Mouse (Mus musculus) heart, adult 11 months (tissue): Measurements from ENCODE around the gene Gm10065.
"Not testable (repeated sequence)": the region's sequence is repeated elsewhere in the genome, so short reads cannot be mapped to it uniquely, and the experiment has no call there.

Source experiments
- DNase-seq: peaks from one replicate; pipeline ENCODE4 v3.0.0; 2022

The Gm10065 gene

DNA sequence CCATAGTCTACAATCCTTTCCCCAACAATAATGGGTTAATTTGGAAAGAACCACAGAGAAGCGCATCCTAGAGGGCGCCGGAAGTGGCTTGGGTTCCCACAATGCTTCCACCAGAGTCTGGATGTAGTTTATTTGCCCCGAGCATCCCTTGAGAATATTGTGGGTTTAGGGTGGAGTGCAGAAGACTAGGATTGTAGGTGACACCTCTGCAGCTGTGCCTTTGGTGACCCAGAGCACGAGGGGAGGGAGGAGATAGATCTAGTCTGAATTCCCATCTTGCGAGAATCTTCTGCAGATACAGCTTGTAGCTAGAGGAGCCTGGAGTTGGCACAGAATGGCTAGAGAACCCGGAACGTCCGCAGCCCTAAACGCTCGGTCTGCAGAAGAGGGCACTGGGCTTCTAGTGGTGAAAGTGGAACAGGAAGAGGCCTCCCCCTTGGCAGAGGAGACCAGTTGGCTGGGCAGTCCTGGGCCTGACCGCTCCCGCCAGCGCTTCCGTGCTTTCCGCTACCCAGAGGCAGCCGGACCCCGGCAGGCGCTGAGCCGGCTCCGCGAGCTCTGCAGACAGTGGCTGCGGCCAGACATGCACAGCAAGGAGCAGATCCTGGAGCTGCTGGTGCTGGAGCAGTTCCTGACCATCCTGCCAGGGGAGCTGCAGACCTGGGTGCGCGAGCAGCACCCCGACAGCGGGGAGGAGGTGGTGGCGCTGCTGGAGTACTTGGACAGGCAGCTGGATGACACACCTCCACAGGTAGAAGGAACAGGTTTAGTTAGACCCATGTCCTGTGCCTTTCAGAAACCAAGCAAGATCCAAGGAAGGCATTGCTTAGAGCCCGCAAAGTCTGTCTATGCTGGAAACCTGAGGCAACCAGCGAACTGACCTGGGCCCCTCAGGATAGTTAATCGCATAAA is at the start of gene Gm10065, which contains the start of gene Zkscan4:
Gm10065 (minus strand) TSS at position 683 of the 912 bp plus-strand sequence.
Zkscan4 (plus strand) TSS at position 149 of the 912 bp plus-strand sequence.
- DNase-seq, result peak; percentile 96

DNA sequence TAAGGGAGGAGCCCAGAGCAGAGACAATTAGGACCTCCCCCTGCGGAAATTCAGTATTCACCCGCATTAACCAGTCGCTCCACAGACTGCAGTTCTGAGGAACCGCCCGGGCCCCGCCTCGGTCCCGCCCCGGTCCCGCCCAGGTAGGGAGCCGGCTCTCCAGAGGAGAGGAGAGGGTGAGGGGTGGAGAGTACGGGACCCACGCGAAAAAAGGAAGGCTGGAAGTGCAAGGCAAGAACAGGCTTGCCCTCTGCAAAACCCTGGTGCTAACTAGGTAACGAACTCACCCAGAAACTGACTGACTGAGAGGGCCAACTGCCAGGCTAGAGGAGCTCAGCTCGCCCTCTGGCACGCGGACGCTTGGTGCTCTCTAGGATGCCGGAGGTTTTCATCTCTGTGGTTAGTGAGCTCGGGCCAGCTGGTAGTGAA is 27.0 kb upstream of the Gm10065 start:
- DNase-seq, result peak; percentile 99

DNA sequence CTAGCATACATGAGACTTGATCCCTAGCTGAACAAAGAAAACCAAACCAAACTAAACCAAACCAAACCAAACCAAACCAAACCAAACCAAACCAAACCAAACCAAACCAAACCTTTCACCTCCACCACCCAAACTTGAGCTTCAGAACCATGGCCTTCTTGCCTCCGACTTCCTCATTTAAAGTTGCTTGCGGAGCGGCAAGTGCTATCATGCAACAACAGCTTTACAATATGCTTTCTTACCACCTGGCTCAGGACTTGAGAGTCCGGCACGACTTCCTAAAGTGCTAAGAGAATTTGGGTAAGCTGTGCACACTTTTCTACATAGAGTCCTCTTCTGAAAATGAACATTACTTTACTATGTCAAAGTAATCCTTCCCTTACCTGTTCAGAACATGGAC is 23.1 kb upstream of the Gm10065 start:
- DNase-seq, result no peak

DNA sequence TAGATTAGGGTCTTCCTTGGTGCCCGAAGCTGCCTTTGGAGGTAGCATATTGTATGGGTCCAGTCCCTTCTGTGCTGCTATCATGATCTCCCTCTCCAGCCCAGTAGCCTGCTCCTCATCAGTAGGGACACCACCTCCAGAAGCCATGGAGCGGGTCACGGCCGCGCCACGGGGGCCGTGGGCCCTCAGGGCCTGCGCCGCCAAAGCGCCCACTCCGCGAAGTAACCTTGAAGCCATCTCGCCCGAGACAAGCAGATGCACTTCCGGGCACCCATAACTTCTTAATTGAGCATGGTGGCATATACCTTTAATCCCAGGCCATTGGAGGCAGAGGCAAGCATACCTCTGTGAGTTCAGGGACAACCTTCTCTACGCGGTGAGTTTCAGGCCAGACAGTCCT is 21.9 kb upstream of the Gm10065 start, which contains the start of gene Gm11273:
Gm11273 (minus strand) TSS at position 237 of the 400 bp plus-strand sequence.
- DNase-seq, result not testable (repeated sequence)

DNA sequence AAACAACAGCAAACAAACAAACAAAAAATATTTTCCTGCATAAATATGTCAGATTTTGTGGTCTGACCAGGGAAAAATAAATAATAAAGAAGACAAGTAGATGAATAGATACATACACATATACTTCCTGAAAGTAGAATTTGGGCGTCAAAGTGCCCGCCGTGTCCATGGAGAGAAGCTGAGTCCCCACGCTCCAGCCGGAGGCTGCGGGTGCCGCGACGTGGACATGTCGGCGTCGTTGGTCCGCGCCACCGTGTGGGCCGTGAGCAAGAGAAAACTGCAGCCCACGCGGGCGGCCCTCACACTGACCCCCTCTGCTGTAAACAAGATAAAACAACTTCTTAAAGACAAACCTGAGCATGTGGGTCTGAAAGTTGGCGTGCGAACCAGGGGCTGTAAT is 15.8 kb upstream of the Gm10065 start, which contains the start of gene AK157302:
AK157302 (plus strand) TSS at position 144 of the 400 bp plus-strand sequence.
- DNase-seq, result peak; percentile 89

DNA sequence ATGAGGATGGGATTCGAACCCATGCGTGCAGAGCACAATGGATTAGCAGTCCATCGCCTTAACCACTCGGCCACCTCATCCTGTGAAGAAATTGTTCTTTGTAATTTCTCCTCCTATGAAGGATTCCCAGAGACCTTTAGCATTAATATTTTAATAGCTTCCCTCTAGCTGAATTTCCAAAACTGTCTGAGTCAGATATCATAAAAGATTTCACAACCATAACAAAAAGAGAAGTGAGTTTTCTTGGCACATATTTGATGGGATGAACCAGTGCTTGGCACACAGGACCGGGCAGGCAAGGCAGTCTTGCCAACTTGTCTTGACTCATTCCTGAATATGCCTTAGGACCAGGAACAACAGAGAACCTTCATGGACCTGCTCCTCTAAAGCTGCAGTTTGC is 13.6 kb upstream of the Gm10065 start:
- DNase-seq, result no peak

DNA sequence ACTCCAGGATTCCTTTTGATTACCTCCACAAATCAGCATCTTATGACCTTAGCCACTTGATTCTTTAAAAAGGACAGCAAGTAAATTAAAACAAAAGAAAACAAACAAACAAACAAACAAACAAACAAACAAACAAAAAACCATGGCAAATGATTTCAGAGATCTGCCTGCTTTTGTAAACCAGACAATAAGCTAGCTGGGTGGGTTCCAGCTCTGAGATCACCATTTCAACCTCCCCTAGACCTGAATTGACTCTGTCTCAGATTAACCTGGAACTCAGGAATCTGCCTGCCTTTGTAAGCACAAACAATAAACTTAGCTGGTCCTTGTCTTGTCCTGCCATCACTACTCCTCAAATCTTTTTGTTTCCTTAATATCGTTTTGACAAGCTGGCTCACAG is 7.6 kb upstream of the Gm10065 start:
- no peak for DNase-seq

- DNase-seq, result peak; percentile 82
These were observed 6.8 kb downstream of the Gm10065 start for GRCm38 (mm10) chr13:21472427-21472826.

DNA sequence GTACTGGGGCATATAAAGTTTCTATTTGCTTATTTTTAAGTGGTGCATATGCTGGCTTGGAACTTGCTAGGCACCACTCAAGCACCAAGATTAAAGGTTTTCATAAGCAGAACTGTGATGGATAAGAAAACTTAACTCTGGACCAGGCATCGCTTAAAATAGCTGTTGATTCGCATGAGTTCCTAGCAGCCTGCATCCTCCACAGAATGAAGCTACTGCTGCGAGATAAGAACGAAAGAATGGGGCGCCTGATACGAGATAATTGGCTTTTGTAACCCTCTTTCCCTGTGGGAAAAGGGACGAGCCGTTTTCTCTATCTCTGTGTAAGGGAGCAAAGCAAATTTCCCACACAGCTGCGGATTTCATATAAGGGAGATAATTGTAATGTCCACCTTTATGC is 10.1 kb downstream of the Gm10065 start:
- DNase-seq, result peak; percentile 52

- DNase-seq, result peak; percentile 99
These were observed 10.9 kb downstream of the Gm10065 start, which contains the start of gene Nkapl for GRCm38 (mm10) chr13:21468061-21469019. TSS of gene Nkapl (minus strand) at chr13:21468509.

DNA sequence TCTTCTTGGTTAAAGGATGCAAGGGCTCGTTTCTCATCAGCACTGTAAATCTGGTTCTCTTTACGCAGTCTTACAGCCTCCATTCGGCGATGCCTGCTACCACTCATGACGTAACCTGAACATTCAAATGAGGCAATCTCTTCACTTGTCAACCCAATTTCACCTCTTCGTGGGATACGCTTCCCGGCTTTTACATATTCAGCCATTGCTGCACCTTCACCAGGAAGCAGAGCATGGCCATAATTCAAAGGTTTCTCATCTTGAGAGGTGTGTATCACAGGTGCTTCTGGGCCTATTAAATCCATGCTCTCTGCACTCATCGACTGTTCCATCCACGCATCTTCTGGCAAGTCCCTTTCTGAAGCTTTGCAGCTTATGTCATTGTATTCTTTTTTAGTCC is 11.9 kb downstream of the Gm10065 start:
- peak; percentile 63 for DNase-seq

DNA sequence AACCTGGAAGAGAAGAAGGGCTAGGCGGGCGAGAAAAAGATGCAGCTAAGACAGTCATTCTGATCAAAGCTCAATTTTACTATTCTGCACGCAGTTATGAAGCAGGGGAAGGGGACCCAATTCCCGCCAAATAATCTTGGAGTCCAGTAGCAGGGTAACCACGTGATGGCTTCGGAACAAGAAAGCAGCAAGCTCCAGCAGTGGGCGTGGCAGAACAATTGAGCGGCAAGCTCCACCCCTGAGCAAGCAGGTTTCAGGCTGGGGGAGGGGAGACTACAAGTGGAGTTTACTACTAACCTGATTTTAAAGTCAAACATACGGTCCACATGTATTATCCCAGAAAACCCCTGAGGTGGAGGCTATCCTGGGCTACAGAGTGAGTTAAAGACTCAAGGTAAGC is 16.7 kb downstream of the Gm10065 start:
- peak; percentile 63 for DNase-seq

- DNase-seq, result peak; percentile 27
These were observed 22.9 kb downstream of the Gm10065 start for GRCm38 (mm10) chr13:21456347-21456746.

DNA sequence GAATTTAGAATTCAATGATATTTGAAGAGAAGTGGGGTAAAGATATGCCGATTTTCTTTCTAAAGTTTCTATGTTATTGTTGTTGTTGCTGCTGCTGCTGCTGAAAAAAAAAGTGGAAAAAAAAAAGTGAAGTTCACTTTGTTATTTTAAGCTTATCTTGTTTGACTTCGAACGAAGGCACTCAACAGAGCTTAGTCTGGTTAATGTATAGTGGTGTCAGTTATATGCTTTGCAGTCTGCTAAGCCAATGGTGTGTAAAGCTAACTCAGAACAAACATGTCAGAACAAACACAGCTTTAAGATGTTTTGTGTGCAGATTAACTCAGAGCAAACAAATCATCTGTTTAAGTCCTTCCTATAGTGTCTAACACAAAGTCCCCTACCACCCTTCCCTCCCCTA is 25.1 kb downstream of the Gm10065 start:
- DNase-seq, result peak; percentile 21

- peak; percentile 99 for DNase-seq
These were observed 25.8 kb downstream of the Gm10065 start, which contains the start of gene Zscan26 for GRCm38 (mm10) chr13:21453449-21453848. TSS of gene Zscan26 (minus strand) at chr13:21453730.

GRCm38 (mm10) chr13:21453042-21453441 is 26.2 kb downstream of the Gm10065 start:
- no peak for DNase-seq

GRCm38 (mm10) chr13:21447856-21448614 is 31.2 kb downstream of the Gm10065 start:
- DNase-seq, result peak; percentile 68

GRCm38 (mm10) chr13:21446796-21447195 is 32.4 kb downstream of the Gm10065 start:
- peak; percentile 85 for DNase-seq

GRCm38 (mm10) chr13:21441207-21441572 is 38.1 kb downstream of the Gm10065 start:
- no peak for DNase-seq

DNA sequence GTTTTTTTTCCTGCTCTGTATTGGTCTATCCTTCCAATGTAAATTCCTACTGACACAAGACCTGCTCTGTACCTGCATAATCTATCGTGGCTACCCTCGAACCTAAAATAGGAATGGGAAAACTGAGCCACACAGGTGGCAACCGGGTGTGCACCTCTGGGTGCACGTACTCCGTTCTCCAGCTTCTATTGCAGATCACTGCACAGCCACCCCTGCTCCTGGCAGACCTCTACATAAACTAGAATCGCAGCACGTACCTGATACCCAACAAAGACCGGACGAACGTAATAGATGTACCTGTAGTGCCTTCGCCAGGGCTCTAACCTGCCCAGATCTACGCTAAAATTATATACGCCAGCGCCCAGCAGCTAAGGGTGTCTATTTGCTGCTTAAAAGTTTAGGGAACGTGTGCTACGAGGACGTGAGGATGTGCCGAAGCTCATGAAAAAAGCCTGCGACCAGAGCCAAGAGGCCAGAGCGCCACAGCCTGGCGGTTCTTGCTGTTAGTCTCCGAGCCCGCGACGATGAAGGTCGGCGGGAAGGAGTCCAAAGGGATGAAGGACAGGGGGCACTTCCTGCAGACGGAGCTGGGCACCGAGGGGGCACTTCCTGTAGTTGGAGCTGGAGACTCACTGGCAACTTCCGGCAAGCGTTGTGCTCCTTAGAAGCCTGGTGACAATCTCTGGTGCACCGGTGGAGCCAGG is 38.6 kb downstream of the Gm10065 start, which contains the start of gene Pgbd1:
Pgbd1 (minus strand) TSS at position 556 of the 704 bp plus-strand sequence.
- peak; percentile 93 for DNase-seq

DNA sequence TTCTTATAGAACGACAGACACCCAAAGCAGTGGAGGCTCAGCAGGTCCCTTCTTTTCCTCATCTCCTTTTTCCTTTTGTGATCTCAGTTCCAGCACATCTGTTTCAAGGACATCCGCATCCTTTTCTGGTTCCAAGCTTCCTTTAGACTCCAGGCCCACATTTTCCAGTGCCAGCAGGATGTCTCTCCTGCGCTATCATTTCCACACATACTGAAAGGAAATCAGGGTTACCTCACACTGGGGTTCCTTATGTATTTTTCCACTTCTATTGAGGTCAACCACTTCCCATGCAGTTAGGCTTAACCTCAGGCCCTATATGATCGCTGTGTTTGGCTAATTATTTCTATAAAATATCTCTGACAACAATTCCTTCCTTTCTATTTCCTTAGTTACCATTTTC is 43.8 kb downstream of the Gm10065 start:
- DNase-seq, result peak; percentile 78
